Mouse (Mus musculus) lung, adult 2 months (tissue): ENCODE measurements around the gene Spns2.

Source experiments
- CTCF ChIP-seq: fragments of 200-500 bp; IDR thresholded peaks from 2 replicates; pipeline ENCODE4 v1.5.1; 2011; ENCODE audit warnings: mild to moderate bottlenecking, low read length, control low read depth; ENCODE audit not compliant: insufficient read depth
- POLR2A ChIP-seq: fragments of 200-500 bp; IDR thresholded peaks from 2 replicates; pipeline ENCODE4 v1.6.1; 2011; ENCODE audit warnings: low read depth, mild to moderate bottlenecking, control low read depth, low read length, borderline replicate concordance; ENCODE audit errors: extremely low read depth

DNA sequence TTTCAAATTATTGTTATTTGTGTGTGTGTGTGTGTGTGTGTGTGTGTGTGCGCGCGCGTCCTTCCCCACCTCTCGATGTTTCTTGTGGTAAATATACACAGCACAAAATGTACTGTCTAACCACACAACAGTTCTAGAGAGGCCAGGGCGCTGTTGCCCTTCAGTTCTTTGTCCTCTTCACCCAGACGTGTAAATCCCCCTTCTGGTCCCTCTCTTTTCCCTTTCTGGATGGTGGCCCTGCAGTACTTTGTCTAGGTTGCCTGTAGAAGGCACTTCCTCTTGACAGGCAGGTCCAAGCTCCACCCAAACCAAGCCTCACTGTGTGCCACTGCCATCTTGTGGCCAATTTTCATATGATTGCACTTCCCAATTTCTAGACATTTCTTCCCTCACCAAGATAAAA, 60.4 kb downstream of the Spns2 start:
- TF ChIP-seq CTCF (peak; percentile 95), POLR2A (no peak)
